Mouse (Mus musculus) MN1 (cell line): Measurements from ENCODE around the gene Elovl3.
"Not testable (repeated sequence)": the region's sequence is repeated elsewhere in the genome, so short reads cannot be mapped to it uniquely, and the experiment has no call there.

Experiments used
- DNase-seq: peaks from one replicate; pipeline ENCODE4 v3.0.0-alpha.2; 2016; ENCODE audit warnings: low spot score

The Elovl3 gene

DNA sequence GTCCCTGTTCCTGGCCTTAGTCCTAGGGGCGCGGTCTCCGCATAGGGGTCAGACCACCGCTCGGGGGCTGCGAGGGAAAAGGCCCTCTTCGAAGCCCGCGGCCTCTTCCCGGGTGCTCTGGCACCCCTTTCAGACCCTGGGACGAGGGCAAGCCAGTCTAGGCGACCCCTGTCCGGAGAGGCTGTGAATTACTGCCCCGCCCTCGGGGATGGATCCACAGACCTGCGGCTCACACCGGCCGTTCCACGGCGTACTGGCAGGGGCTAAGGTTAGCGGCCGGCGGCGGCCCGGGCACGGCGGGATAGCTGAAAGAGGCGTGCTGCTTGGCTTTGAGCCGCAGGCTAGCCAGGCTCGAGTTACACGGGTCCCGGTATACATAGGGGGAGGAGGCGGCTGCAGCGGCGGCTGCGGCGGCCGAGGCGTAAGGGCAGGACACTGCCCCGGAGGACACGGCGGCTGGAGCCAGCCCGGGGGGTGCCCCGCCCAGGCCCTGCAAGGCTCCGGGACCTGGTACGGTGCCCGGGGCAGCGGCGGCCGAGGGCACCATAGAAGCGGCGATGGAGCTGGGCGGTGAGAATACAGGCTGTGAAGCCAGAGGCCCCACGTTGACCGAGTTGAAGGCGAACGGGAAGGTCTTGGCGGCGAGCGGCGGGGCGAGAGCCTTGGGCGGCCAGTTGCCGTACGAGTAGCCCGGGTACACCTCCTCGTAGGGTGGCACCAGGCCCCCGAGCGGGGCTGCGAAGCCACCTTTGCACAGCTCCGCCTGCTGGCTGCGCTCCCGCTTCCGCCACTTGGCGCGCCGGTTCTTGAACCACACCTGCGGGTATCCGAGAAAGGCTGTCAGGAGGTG lies 4.3 kb downstream of the Elovl3 start:
- DNase-seq: peak; percentile 65

DNA sequence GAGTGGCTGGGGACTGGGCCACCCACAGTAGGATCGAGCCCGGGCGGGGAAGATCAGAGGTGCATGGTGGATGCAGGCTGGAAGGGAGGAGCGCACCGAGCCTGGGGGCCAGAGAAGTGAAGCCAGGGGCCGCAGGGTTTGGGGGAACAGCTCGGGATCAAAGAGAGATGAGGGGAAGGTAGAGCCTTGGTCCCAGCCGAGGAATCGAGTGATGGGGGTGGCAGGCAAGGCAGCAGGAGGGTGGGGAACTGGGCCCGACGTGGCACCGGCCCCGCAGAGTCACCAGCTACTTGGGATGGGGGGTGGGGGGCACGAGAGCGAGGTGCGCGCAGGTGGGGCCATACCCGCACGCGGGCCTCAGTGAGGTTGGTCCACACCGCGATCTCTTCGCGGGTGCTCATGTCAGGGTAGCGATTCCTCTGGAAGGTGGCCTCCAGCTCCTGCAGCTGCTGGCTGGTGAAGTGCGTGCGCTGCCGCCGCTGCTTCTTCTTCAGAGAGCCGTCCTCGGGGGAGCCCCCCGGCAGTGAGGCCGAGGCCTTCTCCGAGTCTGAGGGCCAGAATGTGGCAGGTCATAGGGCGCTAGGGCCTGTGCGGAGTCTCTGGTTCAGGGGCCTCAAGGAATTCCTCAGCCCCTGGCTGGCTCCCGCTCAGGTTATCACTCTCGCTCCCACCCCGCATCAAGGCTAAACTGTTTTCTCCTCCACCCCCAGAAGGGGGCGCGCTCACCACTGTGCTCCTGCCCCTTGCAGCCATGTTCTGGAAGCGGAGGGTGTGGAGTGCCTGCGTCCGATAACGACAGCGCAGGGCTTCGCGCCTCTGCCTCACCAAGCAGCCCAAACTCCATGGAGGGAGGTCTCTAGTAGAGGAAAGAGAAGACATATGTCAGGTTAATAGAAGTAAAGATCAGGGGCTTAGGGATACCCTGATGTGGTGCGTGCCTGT lies 5.2 kb downstream of the Elovl3 start:
- peak; percentile 79 for DNase-seq

DNA sequence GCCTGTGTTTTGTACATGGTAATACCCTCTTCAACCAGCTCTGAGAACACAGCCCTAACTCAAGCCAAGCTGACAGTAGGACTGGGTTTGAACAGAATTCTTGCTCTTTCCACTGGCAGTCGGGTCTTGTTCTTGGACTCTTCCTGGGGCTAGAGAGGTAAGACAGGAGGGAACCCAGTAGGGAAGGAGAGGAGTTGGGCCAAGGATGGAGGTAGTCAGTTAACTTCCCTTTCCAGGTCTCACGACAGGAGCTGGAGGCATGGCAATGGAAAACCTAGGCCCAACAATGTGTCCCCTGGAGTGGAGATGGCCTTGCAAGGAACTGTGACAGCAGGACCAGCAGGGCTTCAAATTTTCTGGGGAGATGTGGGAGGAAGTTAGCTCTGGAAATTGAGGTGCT lies 8.6 kb downstream of the Elovl3 start:
- DNase-seq: no peak

DNA sequence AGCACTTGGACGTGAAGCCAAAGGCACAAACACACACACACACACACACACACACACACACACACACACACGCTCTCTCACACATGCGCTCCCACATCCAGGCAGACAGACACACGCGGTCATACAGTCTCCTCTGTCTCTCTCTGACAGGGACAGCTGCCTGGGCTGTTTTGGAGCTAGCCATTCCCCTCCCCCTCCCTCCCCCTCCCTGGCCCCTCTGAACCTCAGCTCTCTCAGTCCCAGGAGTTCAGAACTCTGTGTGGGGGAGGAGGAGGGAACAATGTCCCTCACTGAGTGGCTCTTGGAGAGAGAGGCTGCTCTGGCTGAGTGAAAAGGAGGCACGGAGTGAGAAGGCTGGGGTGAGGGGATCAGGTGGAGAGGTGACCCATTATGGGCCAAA lies 9.4 kb downstream of the Elovl3 start:
- no peak for DNase-seq

DNA sequence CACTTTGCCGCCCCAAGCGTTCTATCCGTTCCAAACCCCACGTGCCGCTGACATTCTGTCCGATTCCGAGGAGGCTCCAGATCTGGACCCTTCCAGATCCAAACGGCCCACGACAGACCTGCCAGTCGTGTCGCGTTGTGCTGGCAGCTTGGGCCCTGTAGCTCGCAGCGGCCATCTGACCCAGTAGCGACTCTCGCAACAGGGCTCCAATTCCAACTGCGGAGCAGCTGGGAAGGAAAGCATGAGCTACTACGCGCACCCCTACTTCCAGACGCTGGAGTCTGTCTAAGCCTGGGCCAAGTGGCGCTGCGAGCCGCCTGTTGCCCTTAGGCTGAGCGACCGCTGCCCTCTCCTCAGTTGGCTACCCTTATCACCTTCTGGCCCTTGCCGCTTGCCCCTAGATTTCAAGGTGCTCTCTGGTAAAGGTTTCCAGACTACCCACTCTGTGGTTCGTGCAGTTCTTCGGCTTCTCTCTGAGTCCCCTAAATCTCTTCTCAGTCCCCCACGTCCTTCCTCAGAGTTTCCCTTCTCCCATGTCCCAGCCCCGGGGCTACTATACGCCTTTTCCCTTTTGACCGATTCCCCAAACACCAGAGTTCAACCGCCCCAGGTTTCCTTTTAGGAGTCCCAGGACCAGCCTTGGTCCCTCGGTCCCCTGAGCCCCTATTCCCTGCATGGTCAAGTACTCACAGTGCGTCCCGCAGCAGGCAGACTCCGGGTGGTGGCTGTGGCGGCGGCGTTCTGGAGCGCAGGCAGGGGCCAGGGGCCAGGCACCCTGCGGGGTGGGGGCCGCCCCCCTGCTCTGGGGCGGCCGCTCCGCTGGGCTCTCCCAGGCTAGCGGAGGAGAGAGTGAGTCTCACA lies 16.0 kb downstream of the Elovl3 start, which contains the start of gene Pitx3:
Gene Pitx3 (minus strand): TSS at position 816 of the 861 bp plus-strand sequence.
- DNase-seq: no peak

DNA sequence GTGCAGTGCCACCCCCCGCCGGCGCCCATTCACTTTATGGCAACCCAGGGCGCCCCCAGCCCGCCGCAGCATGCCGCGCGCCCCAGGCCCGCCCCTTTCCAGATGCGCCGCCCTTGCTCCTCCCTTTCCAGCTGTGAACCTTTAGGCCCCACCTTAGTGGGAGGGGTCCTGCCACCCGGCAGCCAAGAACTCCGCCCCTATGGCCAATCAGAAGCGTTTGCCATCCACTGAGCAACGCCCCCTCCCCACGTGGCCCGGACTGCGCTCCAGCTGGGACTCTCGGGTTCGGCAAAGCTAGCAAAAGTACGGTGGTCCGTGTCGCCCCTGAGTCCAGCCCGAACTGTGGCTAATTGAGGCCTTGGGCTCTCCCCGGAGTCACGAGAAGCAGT lies 16.7 kb downstream of the Elovl3 start:
- DNase-seq: no peak

DNA sequence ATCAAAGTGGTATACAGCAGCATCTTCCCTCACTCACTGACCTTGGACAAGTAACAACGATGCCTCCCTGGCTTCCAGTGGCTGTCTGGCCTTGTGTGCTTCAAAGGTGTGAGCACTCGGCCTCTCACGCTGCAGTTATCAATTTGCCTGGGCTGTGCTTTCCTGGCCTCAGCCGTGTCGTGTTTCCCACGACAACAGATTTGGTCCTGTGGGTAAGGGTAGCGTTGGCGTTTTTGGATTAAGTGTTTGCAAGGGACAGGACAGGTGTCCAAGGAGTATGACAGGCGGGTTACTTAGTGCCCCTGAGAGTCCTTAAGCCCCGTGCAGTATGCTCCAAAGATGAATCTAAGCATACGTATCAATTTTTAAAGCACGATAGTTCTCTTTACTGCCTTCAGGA lies 17.4 kb downstream of the Elovl3 start:
- DNase-seq: no peak

DNA sequence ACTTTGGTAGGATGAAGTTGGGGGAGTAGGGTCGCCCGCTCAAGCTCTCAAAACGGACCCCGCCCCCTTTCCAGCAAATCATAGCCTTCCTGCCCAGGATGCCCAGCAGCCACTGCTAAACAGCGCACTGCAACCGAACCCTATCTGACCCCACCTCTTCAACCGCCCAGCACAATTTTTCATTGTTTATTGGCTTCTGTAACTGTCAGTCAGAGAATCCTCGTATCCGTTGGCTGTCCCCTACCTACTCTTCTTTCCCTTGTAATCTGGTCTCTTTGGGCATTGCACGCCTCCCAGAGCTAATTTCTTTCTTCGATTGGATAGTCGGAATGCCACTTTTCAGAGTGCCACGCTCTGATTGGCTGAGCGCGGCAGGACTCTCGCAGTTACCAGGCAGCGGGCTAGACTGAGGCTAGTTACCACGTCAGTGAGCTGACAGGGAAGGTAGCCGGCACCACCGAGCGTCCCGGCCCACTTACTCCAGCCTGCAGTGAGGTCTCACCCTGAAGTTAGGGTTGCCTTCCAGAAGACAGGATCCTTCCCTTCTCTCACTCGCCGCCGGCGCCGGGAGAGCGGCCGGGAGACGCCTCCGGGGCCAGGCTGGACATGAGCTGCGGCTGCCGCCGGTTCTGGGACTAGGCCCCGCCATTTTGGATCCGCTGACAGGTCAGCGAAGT lies 20.6 kb downstream of the Elovl3 start, which contains the start of gene Gbf1:
Gene Gbf1 (plus strand): TSS at position 383 of the 677 bp plus-strand sequence.
- peak; percentile 98 for DNase-seq

DNA sequence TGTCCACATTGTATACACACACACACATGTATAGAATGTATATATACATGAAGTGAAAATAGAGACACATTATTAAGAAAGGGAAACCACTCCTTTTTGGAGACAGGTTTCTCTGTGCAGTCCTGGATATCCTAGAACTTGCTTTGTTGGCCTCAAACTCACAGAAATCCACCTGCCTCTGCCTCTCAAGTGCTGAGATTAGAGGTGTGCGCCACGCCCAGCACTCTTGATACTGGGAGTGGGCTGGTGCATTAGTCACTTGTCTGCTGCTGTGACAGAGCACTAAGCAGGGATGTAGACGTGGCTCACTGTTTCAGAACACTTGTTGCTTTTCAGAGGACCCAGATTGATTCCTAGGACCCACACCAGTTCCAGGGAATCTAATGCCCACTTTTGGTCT lies 34.3 kb downstream of the Elovl3 start:
- no peak for DNase-seq

DNA sequence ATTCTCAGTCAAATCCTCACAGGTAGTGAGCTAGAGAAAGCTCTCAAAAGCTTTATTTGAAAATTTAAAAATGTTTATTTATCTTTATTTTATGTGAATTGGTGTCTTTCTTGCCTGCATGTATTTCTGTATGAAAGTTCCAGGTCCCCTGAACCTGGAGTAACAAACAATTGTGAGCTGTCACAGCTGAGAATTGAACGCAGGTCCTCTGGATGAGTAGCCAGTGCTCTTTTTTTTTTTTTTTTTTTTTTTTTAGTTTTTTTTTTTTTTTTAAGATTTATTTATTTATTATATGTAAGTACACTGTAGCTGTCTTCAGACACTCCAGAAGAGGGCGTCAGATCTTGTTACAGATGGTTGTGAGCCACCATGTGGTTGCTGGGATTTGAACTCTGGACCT lies 35.5 kb downstream of the Elovl3 start:
- DNase-seq: not testable (repeated sequence)

DNA sequence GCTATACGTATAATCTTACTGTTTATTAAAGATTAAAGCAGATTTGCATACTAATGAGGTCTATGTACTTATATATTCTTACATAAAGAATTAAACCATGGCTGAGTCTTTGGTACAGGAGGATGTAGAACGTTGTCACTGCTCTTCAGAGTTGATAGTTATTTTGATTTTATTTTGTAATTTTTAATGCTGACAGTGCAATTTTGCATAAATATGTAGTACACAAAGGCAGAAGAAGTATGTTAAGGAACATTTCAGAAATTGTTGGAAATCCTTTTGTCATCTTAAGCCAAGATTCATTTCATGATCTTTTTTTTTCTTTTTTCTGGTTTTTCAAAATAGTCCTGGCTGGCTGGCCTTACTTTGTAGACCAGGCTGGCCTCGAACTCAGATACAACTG lies 37.7 kb downstream of the Elovl3 start:
- DNase-seq: no peak

DNA sequence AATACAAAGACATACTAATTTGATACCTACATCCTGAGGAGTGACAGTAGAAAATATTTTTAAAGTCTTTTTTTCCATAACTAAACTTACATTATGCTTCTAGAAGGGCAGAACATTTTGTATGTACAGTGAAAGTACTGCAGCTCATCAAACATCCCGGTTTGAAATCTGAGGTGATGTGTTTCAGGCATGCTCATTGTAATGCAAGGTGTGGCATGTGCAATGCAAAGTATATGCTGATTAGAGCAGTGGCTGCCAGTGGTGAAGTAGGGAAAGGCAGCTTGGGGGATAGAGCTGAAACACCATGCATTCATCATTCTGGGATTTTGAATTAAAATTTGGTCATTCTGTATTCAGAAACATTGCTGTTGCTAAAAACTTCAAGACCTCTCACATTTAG lies 38.2 kb downstream of the Elovl3 start:
- DNase-seq: no peak

DNA sequence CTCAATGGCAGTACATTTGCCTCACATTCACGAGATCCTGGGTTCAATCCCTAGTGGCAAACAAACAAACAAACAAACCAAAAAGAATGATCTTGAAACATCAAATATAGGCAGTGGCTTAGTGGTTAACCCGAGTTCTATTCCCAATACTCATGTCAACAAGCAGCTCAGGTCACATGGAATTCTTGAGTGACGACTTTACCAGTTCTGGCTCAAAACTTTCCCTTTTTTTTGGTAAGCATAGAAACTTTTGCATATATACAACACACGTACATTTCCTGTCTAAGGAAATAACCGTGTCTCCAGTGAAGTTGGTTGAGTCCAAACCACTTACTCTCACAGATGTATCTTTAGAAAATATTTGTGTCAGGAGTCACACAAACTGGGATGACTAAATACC lies 40.8 kb downstream of the Elovl3 start:
- no peak for DNase-seq

DNA sequence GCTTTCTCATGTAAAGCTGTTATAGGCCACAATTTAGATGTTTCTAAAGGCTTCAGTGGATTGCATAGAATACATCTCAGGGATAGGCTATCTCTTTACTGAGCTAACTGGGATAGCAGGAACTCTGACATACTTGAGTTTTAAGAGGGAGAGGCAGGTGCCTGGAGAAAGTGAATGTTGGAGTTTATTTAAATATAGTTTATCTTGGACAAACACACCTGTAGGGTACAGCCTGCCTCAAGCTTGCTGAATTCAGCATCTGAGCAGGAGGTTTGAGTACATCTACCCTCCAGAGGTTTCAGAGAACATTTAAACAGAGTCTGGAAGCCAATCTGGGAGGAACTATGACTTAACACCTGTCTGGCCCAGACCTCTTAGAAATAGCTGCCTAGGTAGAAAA lies 43.5 kb downstream of the Elovl3 start:
- DNase-seq: no peak

DNA sequence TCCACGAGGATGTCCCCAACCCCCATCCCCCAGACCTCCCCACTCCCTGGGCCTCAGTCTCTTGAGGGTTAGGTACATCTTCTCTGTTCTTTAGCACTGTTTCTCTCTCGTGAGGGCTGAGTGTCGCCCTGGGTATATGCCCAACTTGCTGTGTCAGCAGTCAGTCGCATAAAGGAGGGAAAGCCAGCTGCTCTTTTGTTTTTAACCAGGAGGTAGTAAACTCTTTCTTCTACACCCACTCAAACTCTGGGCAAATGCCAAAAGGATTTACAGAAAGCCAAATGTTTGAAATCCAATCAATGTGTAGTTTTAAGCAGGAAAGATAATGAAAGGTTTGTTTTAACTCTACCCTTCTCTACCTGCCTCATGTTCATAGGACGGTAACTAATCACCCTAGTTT lies 45.3 kb downstream of the Elovl3 start:
- DNase-seq: no peak

DNA sequence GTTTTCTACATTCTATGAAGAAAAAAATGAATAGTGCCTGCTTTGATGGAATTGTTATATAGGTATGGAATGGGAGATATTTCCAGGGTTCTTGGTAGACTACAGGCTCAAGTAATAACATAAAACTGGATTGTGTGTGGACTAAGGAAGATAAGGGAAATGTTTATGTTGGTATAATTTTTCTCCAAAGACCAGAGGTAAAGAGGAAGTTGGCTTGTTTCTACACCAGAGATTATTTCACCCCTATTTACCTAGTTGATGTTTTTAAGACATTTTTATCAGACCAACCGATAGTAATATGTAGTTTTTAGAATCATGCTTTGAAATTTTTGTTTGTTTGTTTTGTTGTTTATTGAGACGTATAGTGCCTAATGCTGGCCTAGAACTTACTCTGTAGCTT lies 48.6 kb downstream of the Elovl3 start:
- DNase-seq: no peak

DNA sequence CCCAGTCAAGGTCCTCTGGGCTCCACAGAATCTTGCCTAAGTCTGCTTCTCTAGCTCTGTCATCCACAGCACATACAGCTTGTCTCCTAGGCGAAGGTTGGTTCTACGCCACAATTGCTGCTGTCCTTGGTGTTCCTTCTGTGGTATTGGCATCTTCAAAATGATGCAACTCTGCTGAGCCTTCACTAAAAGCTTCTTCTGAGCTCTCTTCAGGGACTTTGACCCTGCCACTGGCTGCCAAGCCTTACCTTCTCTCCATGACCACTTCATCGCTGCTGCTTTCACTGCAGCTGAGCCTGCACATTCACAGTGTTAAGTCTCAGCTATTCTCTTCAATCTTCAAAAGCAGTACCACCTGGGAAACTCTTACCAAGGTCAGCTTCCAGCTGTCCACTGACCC lies 50.5 kb downstream of the Elovl3 start:
- DNase-seq: no peak
